Mouse (Mus musculus) olfactory bulb, adult 2 months (tissue): ENCODE results near the gene Srcin1.

Source experiments
- CTCF ChIP-seq: fragments of 200-500 bp; IDR thresholded peaks from 2 replicates; pipeline ENCODE4 v1.5.1; 2012; ENCODE audit warnings: low read depth, mild to moderate bottlenecking, low read length, moderate library complexity; ENCODE audit not compliant: insufficient read depth
- POLR2A ChIP-seq: fragments of 200-500 bp; IDR thresholded peaks from 2 replicates; pipeline ENCODE4 v1.6.1; 2012; ENCODE audit warnings: mild to moderate bottlenecking, low read depth, low read length, moderate library complexity; ENCODE audit not compliant: insufficient read depth

DNA sequence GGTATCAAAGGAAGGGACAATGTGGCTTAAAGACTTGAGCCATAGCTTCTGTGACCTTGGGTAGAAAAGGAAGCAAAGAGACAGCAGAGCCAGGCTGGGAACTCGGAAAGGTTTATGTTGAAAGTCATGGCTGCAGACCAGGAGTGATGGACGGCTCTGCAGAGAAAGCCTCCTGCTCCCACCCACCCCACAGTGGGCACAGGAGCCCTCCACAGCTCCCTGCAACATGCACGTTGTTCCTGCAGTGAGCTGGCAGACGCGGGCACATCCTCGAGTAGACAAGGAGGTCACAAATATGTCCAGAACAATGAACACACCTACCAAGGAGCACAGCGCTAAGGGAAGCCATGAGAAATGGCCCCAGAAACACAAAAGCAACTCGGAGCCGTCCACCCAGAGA lies 32.1 kb downstream of the Srcin1 start:
- TF ChIP-seq CTCF (no peak), POLR2A (no peak)
